Mouse (Mus musculus) hindlimb bud, embryonic 11.5 days (tissue): Measurements from ENCODE around the gene Dusp15.

Source experiments
- DNase-seq: peaks from one replicate; pipeline ENCODE4 v3.0.0-alpha.2; 2012; ENCODE audit warnings: low read depth, low spot score; ENCODE audit errors: extremely low spot score

Gene Dusp15

DNA sequence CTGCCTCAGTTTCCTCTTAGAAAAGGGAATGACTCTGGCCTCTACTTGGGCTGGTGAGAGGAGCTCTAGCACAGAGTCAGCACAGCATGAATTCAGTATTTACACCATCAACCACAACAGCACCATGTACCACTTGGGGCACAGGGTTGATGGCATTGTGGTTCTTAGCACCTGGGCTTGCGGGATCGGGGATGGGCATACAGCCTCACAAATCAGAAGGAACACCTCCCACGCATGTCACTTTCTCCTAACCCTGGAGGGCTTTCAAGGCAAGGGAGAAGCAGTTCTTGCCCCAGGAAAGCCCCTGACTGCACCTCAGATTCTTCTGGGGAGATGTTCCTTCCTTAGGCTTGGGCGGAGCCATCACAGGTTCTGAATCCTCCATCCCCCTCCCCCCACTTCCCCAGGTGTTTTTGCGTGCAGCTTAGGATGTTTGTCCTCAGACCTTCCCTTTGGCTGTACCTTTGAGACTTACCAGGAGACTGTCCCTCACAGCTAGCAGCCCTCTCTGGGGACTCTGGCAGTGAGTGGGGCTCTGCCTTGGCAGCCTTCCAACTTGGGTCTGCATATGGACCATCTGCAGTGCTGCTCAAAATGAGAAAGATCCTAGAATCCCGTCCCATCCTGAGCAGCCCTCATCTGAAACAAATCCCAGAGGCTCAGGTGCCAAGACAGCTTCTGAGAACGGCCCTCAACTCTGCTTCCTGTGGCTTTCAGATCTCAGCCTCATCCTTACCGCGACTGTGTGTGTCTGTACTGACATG lies 45.0 kb downstream of the Dusp15 start:
- no peak for DNase-seq

DNA sequence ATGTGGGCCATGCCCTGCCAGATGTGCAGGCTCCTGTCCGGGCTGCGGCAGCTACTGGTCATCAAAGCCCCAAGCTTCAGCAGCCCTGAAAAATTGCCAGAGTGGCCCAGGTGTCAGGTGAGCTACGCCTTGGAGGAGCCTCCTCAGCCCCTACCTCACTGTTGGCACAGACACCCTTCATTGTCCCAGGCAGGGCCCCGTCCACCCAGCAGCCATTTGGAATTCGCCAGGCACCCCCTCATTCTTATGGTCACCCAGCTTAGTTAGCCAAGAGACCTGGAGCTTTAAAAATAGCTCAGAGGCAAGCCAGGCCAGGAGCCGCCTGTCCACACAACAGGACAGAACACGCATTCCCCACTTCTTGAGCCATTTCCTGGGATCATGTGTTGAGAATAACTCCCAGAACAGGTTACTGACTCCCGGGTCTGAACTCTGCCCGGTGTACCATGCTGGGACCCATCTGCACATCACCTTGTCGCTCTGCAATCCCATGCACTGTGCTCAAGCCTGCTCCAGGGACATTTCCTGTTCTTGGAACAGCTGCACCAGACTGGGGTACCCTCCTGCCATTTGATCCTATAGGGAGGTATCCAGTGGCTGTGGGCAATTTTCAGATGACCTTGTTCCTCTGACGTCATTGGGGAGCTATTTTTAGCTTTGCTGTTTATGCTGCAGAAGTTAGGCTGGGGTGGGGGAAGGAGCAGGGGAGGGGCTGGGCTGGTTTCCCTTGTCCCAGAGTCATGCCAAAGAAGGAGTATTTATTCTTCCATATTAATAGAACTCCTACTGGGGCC lies 46.3 kb downstream of the Dusp15 start:
- peak; percentile 24 for DNase-seq

DNA sequence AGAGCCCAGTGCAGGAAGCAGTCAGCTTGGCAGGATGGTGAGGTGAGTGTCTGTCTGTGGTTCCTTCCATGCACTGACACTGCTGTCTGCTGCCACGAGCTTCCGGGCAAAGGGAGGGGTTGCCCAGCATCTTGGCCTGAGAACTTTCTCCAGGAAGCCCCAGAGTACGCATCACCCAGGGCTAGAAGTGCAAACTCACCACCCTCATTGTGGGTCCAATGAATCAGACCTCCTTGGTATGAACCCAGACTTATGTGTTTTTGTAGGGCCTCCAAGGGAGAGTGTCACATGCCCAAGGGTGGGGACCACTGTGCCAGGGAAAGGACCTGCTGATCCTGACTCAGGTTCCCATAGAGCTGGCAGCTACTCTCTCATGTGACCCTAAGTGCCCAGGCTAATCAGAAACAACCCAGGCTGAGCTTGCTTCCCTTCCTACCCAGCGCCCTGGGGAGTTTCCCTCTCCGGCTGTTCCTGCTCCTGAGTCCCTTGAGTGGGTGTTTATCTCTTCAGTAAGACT lies 47.3 kb downstream of the Dusp15 start:
- DNase-seq: no peak

DNA sequence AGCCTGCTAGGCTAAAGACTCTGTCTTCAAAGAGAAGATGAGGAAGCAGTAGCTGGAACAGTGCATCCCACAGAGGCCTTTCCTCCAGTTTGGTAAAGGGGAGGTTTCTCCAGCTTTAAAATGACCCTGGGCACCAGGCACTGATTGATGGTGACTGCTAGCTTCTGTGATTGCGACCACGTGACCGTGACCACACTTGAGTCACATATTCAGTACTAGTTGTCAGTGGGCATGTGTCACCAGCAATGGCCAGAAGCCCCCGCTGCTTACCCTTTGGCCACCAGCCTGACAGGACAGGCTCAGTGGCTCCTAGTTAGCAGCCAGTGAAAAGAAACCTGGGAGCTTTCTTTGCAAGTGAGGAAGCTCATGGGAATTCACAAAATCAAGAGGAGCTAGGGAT lies 47.9 kb downstream of the Dusp15 start:
- DNase-seq: no peak

DNA sequence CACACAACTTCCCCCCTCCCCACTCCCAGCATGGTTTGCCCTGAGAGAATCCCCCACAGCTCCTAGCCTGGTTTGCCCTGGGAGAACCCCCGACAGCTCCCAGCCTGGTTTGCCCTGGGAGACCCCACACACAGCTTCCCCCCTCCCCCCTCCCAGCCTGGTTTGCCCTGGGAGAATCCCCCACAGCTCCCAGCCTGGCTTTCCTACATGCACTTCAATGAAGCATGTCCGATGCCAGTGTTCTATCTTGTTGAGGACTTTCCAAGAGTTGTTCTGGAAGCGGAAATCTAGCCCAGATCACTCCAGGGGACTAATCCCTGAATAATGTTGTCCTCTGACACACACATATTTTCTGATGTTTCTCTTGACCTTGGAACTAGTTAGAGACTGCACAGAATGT lies 48.8 kb downstream of the Dusp15 start:
- no peak for DNase-seq

DNA sequence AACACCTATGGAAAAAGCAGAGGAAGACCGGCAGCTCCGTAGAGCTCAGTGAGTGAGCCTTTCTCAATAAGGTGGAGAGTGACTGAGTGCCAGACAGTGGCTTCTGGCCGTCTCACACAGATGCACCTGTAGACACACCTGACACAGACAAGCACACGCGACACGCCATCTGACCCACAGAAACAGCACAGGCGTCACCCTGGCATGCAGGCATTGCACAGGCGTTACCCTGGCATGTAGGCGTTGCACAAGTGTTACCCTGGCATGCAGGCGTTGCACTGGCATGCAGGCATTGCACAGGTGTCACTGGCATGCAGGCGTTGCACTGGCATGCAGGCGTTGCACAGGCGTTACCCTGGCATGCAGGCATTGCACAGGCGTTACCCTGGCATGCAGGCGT lies 50.2 kb downstream of the Dusp15 start:
- no peak for DNase-seq

DNA sequence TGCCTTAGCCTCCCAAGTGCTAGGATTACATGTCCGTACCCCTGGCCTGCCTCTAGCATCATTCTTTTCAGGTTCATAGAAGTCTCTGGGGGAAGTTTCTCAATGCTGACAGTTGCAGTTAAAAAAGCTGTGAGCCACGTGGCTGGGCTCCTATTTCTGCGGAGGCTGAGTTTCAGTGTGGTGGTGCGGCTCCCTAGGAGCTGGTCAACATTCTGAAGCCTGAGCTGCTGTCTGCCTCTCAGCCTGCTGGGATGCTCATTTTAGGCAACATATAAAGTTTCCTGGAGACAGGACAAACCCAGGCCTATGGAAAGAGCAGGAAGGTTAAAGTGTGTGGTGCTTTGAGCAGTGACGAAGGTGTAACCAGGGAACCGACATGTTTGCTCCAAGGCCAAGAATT lies 52.5 kb downstream of the Dusp15 start:
- no peak for DNase-seq

DNA sequence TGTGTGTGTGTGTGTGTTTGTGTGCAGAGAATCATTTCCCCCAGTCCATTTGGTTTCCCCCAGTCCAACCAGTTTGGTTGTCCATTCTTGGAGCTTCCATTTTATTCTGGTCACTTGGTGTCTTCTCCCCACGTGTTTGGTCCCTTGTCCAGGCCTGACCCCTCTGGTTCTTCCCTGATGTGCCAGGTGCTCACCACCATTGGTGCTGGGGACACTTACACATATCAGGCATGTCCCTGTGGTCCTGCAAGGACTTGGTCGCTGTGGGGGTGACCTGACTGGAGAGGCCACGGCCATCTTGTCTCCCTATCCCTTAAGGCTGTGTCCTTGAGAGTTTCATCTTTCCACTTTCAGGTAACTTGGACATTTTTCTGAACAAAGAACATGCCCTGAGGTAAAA lies 54.6 kb downstream of the Dusp15 start:
- DNase-seq: no peak

DNA sequence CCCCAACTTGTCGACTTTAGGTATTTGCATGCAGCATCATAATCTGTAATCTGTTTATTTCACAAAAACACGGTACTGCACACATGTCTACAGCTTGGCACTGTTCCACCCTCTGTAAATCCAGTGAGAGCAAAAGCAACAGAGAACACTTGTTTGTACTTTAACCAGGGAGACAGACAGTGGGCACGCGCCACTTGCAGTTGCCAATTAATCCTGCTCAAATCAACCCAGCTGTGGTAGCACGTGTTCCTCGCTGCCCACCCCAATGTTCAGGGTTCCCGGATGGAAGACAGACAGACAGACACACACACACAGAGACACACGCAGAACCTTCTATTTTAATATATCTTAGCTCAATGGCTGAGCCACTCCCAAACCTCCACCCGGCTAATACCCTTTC lies 55.7 kb downstream of the Dusp15 start:
- DNase-seq: no peak
